Mouse (Mus musculus): ENCODE results near the gene Map3k14.

The Map3k14 gene

GRCm38 (mm10) chr11:103177815-103178485, 89.3 kb downstream of the Map3k14 start:
- TF ChIP-seq NANOG (IDR thresholded peaks at IDR 0.05; ENCODE audit: borderline replicate concordance, low read length) = no peak
- H3K36me3 ChIP-seq (ENCODE audit: insufficient read depth, low read length) = no peaks in the 10 kb centered on the region
- H3K27me3 ChIP-seq (ENCODE audit: insufficient read depth, low read length) = peaks cover 19% of the 10 kb centered on the region
- H3K9me3 ChIP-seq (ENCODE audit: low read length) = no peaks in the 10 kb centered on the region
- H3K4me3 ChIP-seq (replicated peaks; ENCODE audit: low read length) = no peak overlapping the region
- H3K4me1 ChIP-seq (replicated peaks; ENCODE audit: low read depth, low read length) = peaks cover 65% of the 10 kb centered on the region

DNA sequence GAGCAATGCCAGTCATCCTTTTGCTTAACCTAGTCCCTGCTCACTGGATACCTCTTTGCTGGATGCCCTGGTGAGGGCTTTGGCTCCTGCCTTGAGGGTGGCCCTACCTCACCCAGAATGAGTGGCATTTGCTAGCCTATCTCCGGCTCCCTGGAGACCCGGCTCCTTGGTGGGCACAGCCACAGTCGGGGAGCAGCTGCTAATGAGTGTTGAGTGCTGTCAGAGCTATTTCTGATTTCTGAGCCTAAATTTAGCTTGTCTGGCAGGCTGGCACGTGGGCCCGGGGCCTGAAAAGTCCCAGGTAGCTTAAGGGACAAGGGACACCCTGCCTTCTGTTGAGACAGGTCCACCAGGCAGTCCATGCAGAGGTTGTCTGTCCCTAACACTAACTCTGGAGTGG, 90.1 kb downstream of the Map3k14 start:
- Histone ChIP-seq H3K4me1 (replicated peaks; ENCODE audit: low read depth, low read length) (peaks cover 73% of the 10 kb centered on the region), H3K27me3 (ENCODE audit: insufficient read depth, low read length) (peaks cover 26% of the 10 kb centered on the region), H3K9me3 (ENCODE audit: low read length) (no peaks in the 10 kb centered on the region), H3K4me3 (replicated peaks; ENCODE audit: low read length) (no peak overlapping the region), H3K36me3 (ENCODE audit: insufficient read depth, low read length) (no peaks in the 10 kb centered on the region)
- TF ChIP-seq NANOG (IDR thresholded peaks at IDR 0.05; ENCODE audit: borderline replicate concordance, low read length) = no peak
- no peak for TF ChIP-seq CTCF (conservative IDR thresholded peaks at IDR 0.05; ENCODE audit: low read length)
- TF ChIP-seq POU5F1 (IDR thresholded peaks at IDR 0.05; ENCODE audit: borderline replicate concordance, low read length) = no peak

DNA sequence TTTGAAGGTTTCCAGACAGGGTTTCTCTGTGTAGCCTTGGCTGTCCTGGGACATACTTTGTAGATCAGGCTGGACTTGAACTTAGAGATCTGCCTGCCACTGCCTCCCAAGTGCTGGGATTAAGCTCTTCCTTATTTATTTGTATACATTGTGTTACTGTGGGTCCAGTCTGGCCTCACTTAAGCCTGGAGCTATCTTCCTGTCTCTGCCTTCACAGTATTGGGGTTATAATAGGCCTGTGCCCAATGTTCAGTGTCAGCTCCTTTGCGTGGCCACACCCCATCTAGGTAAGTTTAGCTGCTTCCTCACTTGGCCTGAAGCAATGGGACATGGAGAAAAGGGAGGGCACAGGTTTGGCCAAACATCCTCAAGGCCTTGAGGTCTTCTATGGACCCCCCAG, 90.8 kb downstream of the Map3k14 start:
- Histone ChIP-seq H3K4me1 (replicated peaks; ENCODE audit: low read depth, low read length) (peaks cover 75% of the 10 kb centered on the region), H3K27me3 (ENCODE audit: insufficient read depth, low read length) (peaks cover 33% of the 10 kb centered on the region), H3K36me3 (ENCODE audit: insufficient read depth, low read length) (no peaks in the 10 kb centered on the region), H3K9me3 (ENCODE audit: low read length) (no peaks in the 10 kb centered on the region), H3K4me3 (replicated peaks; ENCODE audit: low read length) (no peak overlapping the region)
- TF ChIP-seq CTCF (conservative IDR thresholded peaks at IDR 0.05; ENCODE audit: low read length) (no peak), POU5F1 (IDR thresholded peaks at IDR 0.05; ENCODE audit: borderline replicate concordance, low read length) (no peak), NANOG (IDR thresholded peaks at IDR 0.05; ENCODE audit: borderline replicate concordance, low read length) (no peak)

- TF ChIP-seq CTCF (conservative IDR thresholded peaks at IDR 0.05; ENCODE audit: low read length) (no peak), NANOG (IDR thresholded peaks at IDR 0.05; ENCODE audit: borderline replicate concordance, low read length) (no peak), POU5F1 (IDR thresholded peaks at IDR 0.05; ENCODE audit: borderline replicate concordance, low read length) (no peak)
- Histone ChIP-seq H3K4me1 (replicated peaks; ENCODE audit: low read depth, low read length) (peaks cover 78% of the 10 kb centered on the region), H3K27me3 (ENCODE audit: insufficient read depth, low read length) (peaks cover 40% of the 10 kb centered on the region), H3K36me3 (ENCODE audit: insufficient read depth, low read length) (no peaks in the 10 kb centered on the region), H3K4me3 (replicated peaks; ENCODE audit: low read length) (0 out of 2 replicates have a peak overlapping the region, but pooled peaks have one; percentile 7), H3K9me3 (ENCODE audit: low read length) (no peaks in the 10 kb centered on the region)
Measured at GRCm38 (mm10) chr11:103175688-103176442, 91.4 kb downstream of the Map3k14 start.

DNA sequence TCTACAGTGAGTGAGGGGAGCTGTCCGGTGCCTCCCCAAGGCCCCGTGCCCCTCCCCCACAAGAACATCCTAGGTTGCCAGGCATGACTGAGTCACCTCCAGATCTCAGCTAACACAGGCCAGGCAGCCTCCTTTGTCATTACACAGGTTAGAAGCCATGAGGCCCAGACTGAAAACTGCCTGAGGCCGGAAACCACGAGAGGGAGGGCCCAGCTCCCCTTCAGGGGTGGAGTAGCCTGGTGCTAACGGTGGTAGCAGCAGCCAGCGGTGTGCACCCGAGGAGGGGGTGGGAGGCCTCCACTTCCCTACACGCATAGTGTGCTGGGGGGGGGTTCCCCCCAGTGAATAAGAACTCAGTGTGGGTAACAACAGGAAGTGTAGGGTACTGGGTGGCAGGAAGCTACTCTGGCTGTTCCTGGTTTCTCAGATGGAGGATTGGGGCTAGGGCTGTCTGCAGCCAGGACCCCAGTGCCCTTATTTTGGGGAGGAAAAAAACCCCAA, 92.3 kb downstream of the Map3k14 start:
- Histone ChIP-seq H3K4me3 (replicated peaks; ENCODE audit: low read length) (peak overlapping the region; percentile 20; the same call in 1 of the 2 replicates), H3K27me3 (ENCODE audit: insufficient read depth, low read length) (peaks cover 40% of the 10 kb centered on the region), H3K9me3 (ENCODE audit: low read length) (no peaks in the 10 kb centered on the region), H3K36me3 (ENCODE audit: insufficient read depth, low read length) (no peaks in the 10 kb centered on the region), H3K4me1 (replicated peaks; ENCODE audit: low read depth, low read length) (peaks cover 83% of the 10 kb centered on the region)
- TF ChIP-seq POU5F1 (IDR thresholded peaks at IDR 0.05; ENCODE audit: borderline replicate concordance, low read length) (no peak), CTCF (conservative IDR thresholded peaks at IDR 0.05; ENCODE audit: low read length) (no peak), NANOG (IDR thresholded peaks at IDR 0.05; ENCODE audit: borderline replicate concordance, low read length) (no peak)

DNA sequence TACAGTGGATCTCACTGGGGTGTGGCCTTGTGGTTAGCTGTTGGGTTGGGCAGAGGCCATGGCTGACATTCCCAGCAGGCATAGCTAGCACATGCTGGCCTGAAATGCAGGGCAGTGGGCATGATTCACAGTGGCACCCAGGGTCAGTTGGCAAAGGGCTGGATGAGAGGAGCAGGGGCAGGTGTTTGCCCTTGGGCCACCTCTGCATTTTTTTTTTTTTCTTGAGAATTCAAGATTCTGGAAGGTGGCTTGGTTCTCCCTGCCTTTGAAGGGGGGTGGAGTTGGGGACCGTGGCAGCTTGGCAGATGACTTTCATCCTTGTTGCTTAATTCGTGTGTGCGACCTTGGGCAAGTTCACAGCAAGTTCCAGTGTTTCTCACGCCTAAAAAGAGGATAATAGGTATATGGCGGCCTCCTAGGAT, 92.8 kb downstream of the Map3k14 start:
- Histone ChIP-seq H3K4me1 (replicated peaks; ENCODE audit: low read depth, low read length) (peaks cover 83% of the 10 kb centered on the region), H3K4me3 (replicated peaks; ENCODE audit: low read length) (no peak overlapping the region), H3K9me3 (ENCODE audit: low read length) (no peaks in the 10 kb centered on the region), H3K27me3 (ENCODE audit: insufficient read depth, low read length) (peaks cover 44% of the 10 kb centered on the region), H3K36me3 (ENCODE audit: insufficient read depth, low read length) (no peaks in the 10 kb centered on the region)
- TF ChIP-seq NANOG (IDR thresholded peaks at IDR 0.05; ENCODE audit: borderline replicate concordance, low read length) (no peak), CTCF (conservative IDR thresholded peaks at IDR 0.05; ENCODE audit: low read length) (no peak), POU5F1 (IDR thresholded peaks at IDR 0.05; ENCODE audit: borderline replicate concordance, low read length) (no peak)

DNA sequence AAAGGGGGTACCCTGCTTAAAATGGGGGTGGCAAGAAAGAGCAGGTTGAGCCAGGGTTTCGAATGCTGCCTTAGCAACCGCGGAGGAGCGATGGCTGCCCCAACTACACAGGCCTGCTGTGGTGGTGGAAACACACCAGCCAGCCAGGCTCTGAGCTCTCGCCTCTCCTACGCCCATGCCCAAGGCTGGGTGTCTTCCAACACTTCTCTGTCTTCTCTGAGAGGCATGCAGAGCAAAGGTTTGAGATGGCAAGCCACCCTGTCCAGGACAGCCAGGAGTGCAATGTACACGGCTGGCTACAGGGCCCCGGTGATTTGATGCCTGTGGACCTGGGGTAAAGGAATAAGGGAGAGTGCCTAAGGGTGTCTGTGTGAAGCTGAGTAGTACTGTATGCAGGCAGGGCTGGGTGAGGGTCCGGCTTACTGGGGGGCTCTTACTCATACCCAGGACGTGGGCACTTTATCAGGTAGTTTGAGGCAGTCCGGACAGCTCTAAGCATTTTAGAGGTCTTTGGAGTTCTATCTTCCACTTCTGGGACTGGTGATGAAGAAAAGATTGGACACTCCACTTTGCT, 93.4 kb downstream of the Map3k14 start:
- Histone ChIP-seq H3K36me3 (ENCODE audit: insufficient read depth, low read length) (no peaks in the 10 kb centered on the region), H3K27me3 (ENCODE audit: insufficient read depth, low read length) (peaks cover 50% of the 10 kb centered on the region), H3K9me3 (ENCODE audit: low read length) (no peaks in the 10 kb centered on the region), H3K4me1 (replicated peaks; ENCODE audit: low read depth, low read length) (peaks cover 81% of the 10 kb centered on the region), H3K4me3 (replicated peaks; ENCODE audit: low read length) (no peak overlapping the region)
- TF ChIP-seq NANOG (IDR thresholded peaks at IDR 0.05; ENCODE audit: borderline replicate concordance, low read length) (no peak), CTCF (conservative IDR thresholded peaks at IDR 0.05; ENCODE audit: low read length) (no peak), POU5F1 (IDR thresholded peaks at IDR 0.05; ENCODE audit: borderline replicate concordance, low read length) (no peak)

GRCm38 (mm10) chr11:103173041-103173770, 94.1 kb downstream of the Map3k14 start:
- Histone ChIP-seq H3K9me3 (ENCODE audit: low read length) (no peaks in the 10 kb centered on the region), H3K4me3 (replicated peaks; ENCODE audit: low read length) (no peak overlapping the region), H3K4me1 (replicated peaks; ENCODE audit: low read depth, low read length) (peaks cover 75% of the 10 kb centered on the region), H3K27me3 (ENCODE audit: insufficient read depth, low read length) (peaks cover 50% of the 10 kb centered on the region), H3K36me3 (ENCODE audit: insufficient read depth, low read length) (no peaks in the 10 kb centered on the region)
- no peak for TF ChIP-seq CTCF (conservative IDR thresholded peaks at IDR 0.05; ENCODE audit: low read length)
- no peak for TF ChIP-seq NANOG (IDR thresholded peaks at IDR 0.05; ENCODE audit: borderline replicate concordance, low read length)
